Mouse (Mus musculus) small intestine, adult 2 months (tissue): ENCODE results near the gene Chrna3. TPM values are rescaled to one million over a fixed set of nuclear protein-coding genes. Genes with fewer than 3 reads are reported as not detected.
A peak's percentile ranks its signal among the peaks of the same experiment; 100 is the strongest.

Experiments
- H3K27ac ChIP-seq: fragments of 200-500 bp; 2 replicates; pipeline ENCODE4 v1.5.1; 2012; ENCODE audit warnings: low read depth, low read length, control low read depth, inconsistent platforms; ENCODE audit not compliant: insufficient read depth
- H3K27me3 ChIP-seq: fragments of 200-500 bp; 2 replicates; pipeline ENCODE4 v1.6.1; 2012; ENCODE audit warnings: mild to moderate bottlenecking, moderate library complexity, low read length, inconsistent platforms; ENCODE audit not compliant: control insufficient read depth, insufficient read depth
- H3K36me3 ChIP-seq: fragments of 200-500 bp; 2 replicates; pipeline ENCODE4 v1.6.1; 2012; ENCODE audit warnings: mild to moderate bottlenecking, low read length, control low read depth, inconsistent platforms; ENCODE audit not compliant: control insufficient read depth, insufficient read depth
- H3K4me1 ChIP-seq: fragments of 200-500 bp; 2 replicates; pipeline ENCODE4 v1.6.1; 2012; ENCODE audit warnings: low read length, inconsistent platforms, mixed read lengths; ENCODE audit not compliant: control insufficient read depth, insufficient read depth, insufficient read length
- H3K4me3 ChIP-seq: fragments of 200-500 bp; 2 replicates; pipeline ENCODE4 v1.5.1; 2012; ENCODE audit warnings: low read depth, mild to moderate bottlenecking, control low read depth, inconsistent platforms, low read length, moderate library complexity
- CTCF ChIP-seq: fragments of 200-500 bp; IDR thresholded peaks from 2 replicates; pipeline ENCODE4 v1.5.1; 2012; ENCODE audit warnings: low read depth, mild to moderate bottlenecking, control low read depth, inconsistent platforms, low read length, moderate library complexity, mixed read lengths; ENCODE audit not compliant: insufficient replicate concordance, insufficient read length; ENCODE audit errors: extremely low read depth
- POLR2A ChIP-seq: fragments of 200-500 bp; IDR thresholded peaks from 2 replicates; pipeline ENCODE4 v1.6.1; 2012; ENCODE audit warnings: low read depth, mild to moderate bottlenecking, control low read depth, inconsistent platforms, low read length, moderate library complexity
- WGBS: fragments of 180-500 bp; shearing (Covaris S2); methylation state at CpG from one replicate; pipeline ENCODE4 v1.1.7; 2018; 5-methylcytosine and 5-hydroxymethylcytosine counted together
- polyA plus RNA-seq: library from polyadenylated mRNA; depleted of rRNA; stranded (reverse); fragments of >200 nt; gene quantifications from 2 replicates; pipeline ENCODE4 v1.2.3, GENCODE M21; 2012; rRNA removed

The Chrna3 gene
- 0.85 and 1.5 TPM in 2 replicates for polyA plus RNA-seq

GRCm38 (mm10) chr9:55026275-55026663 is at the start of gene Chrna3:
Gene Chrna3 (minus strand): TSS chr9:55026562.
- Histone ChIP-seq H3K27me3 (peaks cover 18% of the 10 kb centered on the region), H3K27ac (no peak within 1 kb of the TSS), H3K4me1 (peaks cover 2% of the 10 kb centered on the region; the same call in 1 of the 2 replicates), H3K36me3 (no peaks in the 10 kb centered on the region), H3K4me3 (peak within 1 kb of the TSS; percentile 23; the same call in 1 of the 2 replicates)
- TF ChIP-seq POLR2A (no peak), CTCF (no peak)
- 2% methylated on average over 39 of the region's 39 CpGs for WGBS

- Histone ChIP-seq H3K27me3 (no peaks in the 10 kb centered on the region), H3K4me1 (no peaks in the 10 kb centered on the region), H3K27ac (no peak overlapping the region), H3K4me3 (no peak overlapping the region), H3K36me3 (no peaks in the 10 kb centered on the region)
- 60% methylated on average over 5 of the region's 5 CpGs for WGBS
- TF ChIP-seq POLR2A (no peak), CTCF (no peak)
Measured at GRCm38 (mm10) chr9:55067965-55068265, 41.6 kb upstream of the Chrna3 start.

- no peaks in the 10 kb centered on the region for H3K27me3 ChIP-seq
- WGBS, result 52% methylated on average over 8 of the region's 8 CpGs
- no peak overlapping the region for H3K27ac ChIP-seq
- H3K36me3 ChIP-seq, result no peaks in the 10 kb centered on the region
- TF ChIP-seq POLR2A, result no peak
- TF ChIP-seq CTCF, result no peak
- no peaks in the 10 kb centered on the region for H3K4me1 ChIP-seq
- H3K4me3 ChIP-seq, result no peak overlapping the region
Measured at GRCm38 (mm10) chr9:55067260-55067964, 41.0 kb upstream of the Chrna3 start.

DNA sequence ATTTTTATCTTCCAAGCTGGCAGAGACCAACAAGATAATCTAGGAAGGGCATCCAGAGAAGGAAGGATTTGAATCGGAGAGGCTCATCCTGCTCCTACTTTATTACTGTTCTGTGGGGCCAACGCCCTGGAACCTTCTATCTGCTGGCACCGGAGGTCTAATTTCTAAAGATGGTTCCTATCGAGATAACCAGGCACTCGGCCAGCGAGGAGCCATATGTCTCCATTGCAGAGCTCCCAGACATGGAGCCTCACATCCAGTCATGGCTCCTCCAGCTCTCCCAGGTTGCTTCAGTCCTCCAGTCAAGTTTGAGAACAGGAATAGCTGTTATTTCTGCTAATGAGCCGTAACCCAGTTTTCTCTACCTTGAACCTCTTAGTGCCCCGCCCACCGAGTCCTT is 38.9 kb upstream of the Chrna3 start:
- no peaks in the 10 kb centered on the region for H3K36me3 ChIP-seq
- H3K4me3 ChIP-seq, result no peak overlapping the region
- no peaks in the 10 kb centered on the region for H3K4me1 ChIP-seq
- WGBS, result 33% methylated on average over 9 of the region's 9 CpGs
- TF ChIP-seq CTCF, result no peak
- TF ChIP-seq POLR2A, result no peak
- no peaks in the 10 kb centered on the region for H3K27me3 ChIP-seq
- no peak overlapping the region for H3K27ac ChIP-seq

DNA sequence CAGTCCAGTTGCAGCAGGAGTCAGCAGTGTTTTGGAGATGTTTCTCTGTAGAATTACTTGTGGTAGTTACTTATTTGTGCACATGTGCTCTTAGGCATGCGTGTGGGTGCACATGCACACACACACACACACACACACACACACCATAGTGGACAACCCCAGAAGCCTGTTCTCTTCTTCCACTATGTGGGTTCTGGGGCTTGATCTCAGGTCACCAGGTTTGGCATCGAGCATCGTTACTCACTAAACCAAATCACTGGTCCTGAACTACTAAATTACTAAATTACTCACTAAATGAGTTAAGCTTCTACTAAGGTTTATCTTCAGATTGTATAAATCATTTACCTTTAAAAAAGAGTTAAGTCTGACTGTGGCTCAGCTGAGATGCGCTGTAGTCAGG is 31.7 kb upstream of the Chrna3 start:
- no peak overlapping the region for H3K4me3 ChIP-seq
- whole genome bisulfite sequencing, result 89% methylated on average over 4 of the region's 4 CpGs
- no peaks in the 10 kb centered on the region for H3K27me3 ChIP-seq
- H3K4me1 ChIP-seq, result no peaks in the 10 kb centered on the region
- no peak for TF ChIP-seq POLR2A
- TF ChIP-seq CTCF, result no peak
- no peaks in the 10 kb centered on the region for H3K36me3 ChIP-seq
- no peak overlapping the region for H3K27ac ChIP-seq

DNA sequence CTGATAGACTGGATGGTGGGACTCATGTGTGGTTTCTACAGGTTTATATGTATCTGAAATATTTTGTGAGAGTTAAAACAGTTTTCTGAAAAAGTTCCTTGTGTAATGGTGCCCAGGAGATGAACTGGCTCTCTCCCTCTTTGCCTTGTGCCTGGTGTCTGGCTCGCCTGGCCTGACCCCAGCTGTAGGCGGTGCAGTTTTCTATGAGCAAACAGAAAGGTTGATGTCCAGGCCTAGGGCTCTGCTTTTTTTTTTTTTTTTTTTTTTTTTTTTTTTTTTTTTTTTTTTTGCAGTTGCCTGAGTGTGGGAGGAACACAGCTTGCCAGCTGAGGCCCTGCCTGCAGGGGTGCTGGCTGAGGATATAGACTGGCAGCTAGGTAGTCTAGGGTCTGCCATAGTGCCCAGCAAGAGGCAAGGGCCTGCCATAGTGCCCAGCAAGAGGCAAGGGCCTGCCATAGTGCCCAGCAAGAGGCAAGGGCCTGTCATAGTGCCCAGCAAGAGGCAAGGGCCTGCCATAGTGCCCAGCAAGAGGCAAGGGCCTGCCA is 29.1 kb upstream of the Chrna3 start:
- Histone ChIP-seq H3K27ac (no peak overlapping the region), H3K4me3 (no peak overlapping the region), H3K27me3 (no peaks in the 10 kb centered on the region), H3K4me1 (no peaks in the 10 kb centered on the region), H3K36me3 (no peaks in the 10 kb centered on the region)
- no peak for TF ChIP-seq CTCF
- no peak for TF ChIP-seq POLR2A
- WGBS, result 56% methylated on average over 2 of the region's 2 CpGs

GRCm38 (mm10) chr9:55048211-55048880 is 22.0 kb upstream of the Chrna3 start, which contains the start of gene Chrnb4:
Gene Chrnb4 (minus strand): TSS chr9:55048779.
- TF ChIP-seq CTCF, result no peak
- no peak for TF ChIP-seq POLR2A
- WGBS, result 2% methylated on average over 23 of the region's 23 CpGs
- peaks cover 4% of the 10 kb centered on the region; the same call in 1 of the 2 replicates for H3K27me3 ChIP-seq
- no peaks in the 10 kb centered on the region for H3K36me3 ChIP-seq
- no peak within 1 kb of the TSS for H3K27ac ChIP-seq
- H3K4me1 ChIP-seq, result peaks cover 10% of the 10 kb centered on the region
- peak within 1 kb of the TSS; percentile 58 for H3K4me3 ChIP-seq
